Mouse (Mus musculus): ENCODE measurements around the gene Mapkap1. TPM values are rescaled to one million over a fixed set of nuclear protein-coding genes. Genes with fewer than 3 reads are reported as not detected.
A peak's percentile ranks its signal among the peaks of the same experiment; 100 is the strongest.

Mapkap1 gene
- total RNA-seq, 2 experiments from 2014 or later, result 59.6 to 62.0 TPM

GRCm38 (mm10) chr2:34566146-34566545 is 159.6 kb downstream of the Mapkap1 start:
- intact Hi-C loops (cut with DNase I), result no loop called here
- no peak for DNase-seq

- intact Hi-C loops (cut with DNase I), result no loop called here
- no peak for DNase-seq
These were observed 160.0 kb downstream of the Mapkap1 start for GRCm38 (mm10) chr2:34566601-34567000.

- peak in 1 of 2 experiments; percentile 16 for DNase-seq
These were observed 162.6 kb downstream of the Mapkap1 start for GRCm38 (mm10) chr2:34569131-34569530.

GRCm38 (mm10) chr2:34570378-34570777 is 163.8 kb downstream of the Mapkap1 start:
- intact Hi-C loops (cut with DNase I), result no loop called here
- no peak for DNase-seq

More at GRCm38 (mm10) chr2:34569131-34569530, 162.6 kb downstream of the Mapkap1 start:
- intact Hi-C loops (cut with DNase I), result no loop called here

GRCm38 (mm10) chr2:34571096-34571495 is 164.5 kb downstream of the Mapkap1 start:
- intact Hi-C loops (cut with DNase I), result no loop called here

GRCm38 (mm10) chr2:34573073-34573472 is 166.5 kb downstream of the Mapkap1 start:
- DNase-seq, result no peak
- intact Hi-C loops (cut with DNase I), result no loop called here

More at GRCm38 (mm10) chr2:34571096-34571495, 164.5 kb downstream of the Mapkap1 start:
- DNase-seq, result no peak

GRCm38 (mm10) chr2:34588546-34588945 is 182.0 kb downstream of the Mapkap1 start:
- intact Hi-C loops (cut with DNase I), result no loop called here
- DNase-seq, result no peak

- intact Hi-C loops (cut with DNase I), result no loop called here
- DNase-seq, result no peak
These were observed 185.3 kb downstream of the Mapkap1 start for GRCm38 (mm10) chr2:34591721-34592360.

- intact Hi-C loops (cut with DNase I), result no loop called here
- DNase-seq, result no peak
These were observed 185.9 kb downstream of the Mapkap1 start for GRCm38 (mm10) chr2:34592361-34592960.

GRCm38 (mm10) chr2:34594001-34594400 is 187.4 kb downstream of the Mapkap1 start:
- DNase-seq, result no peak

GRCm38 (mm10) chr2:34599606-34600255 is 193.2 kb downstream of the Mapkap1 start:
- intact Hi-C loops (cut with DNase I), result no loop called here
- DNase-seq, result no peak

More at GRCm38 (mm10) chr2:34594001-34594400, 187.4 kb downstream of the Mapkap1 start:
- intact Hi-C loops (cut with DNase I), result no loop called here

GRCm38 (mm10) chr2:34600734-34601133 is 194.2 kb downstream of the Mapkap1 start:
- DNase-seq, result no peak
- intact Hi-C loops (cut with DNase I), result no loop called here

- intact Hi-C loops (cut with DNase I), result no loop called here
- no peak for DNase-seq
These were observed 195.6 kb downstream of the Mapkap1 start for GRCm38 (mm10) chr2:34602111-34602541.

- no peak for DNase-seq
- intact Hi-C loops (cut with DNase I), result no loop called here
These were observed 196.3 kb downstream of the Mapkap1 start for GRCm38 (mm10) chr2:34602896-34603295.

- no peak for DNase-seq
- intact Hi-C loops (cut with DNase I), result no loop called here
These were observed 197.2 kb downstream of the Mapkap1 start for GRCm38 (mm10) chr2:34603653-34604214.

- intact Hi-C loops (cut with DNase I), result no loop called here
- DNase-seq, result no peak
These were observed 198.5 kb downstream of the Mapkap1 start for GRCm38 (mm10) chr2:34605040-34605439.

- intact Hi-C loops (cut with DNase I), result no loop called here
These were observed 202.3 kb downstream of the Mapkap1 start for GRCm38 (mm10) chr2:34608917-34609316.

GRCm38 (mm10) chr2:34609516-34609915 is 202.9 kb downstream of the Mapkap1 start:
- no peak for DNase-seq
- intact Hi-C loops (cut with DNase I), result no loop called here

More at GRCm38 (mm10) chr2:34608917-34609316, 202.3 kb downstream of the Mapkap1 start:
- DNase-seq, result no peak

GRCm38 (mm10) chr2:34620778-34621415 is 214.3 kb downstream of the Mapkap1 start:
- intact Hi-C loops (cut with DNase I), result no loop called here
- no peak for DNase-seq

GRCm38 (mm10) chr2:34621485-34621884 is 214.9 kb downstream of the Mapkap1 start:
- intact Hi-C loops (cut with DNase I), result no loop called here
- DNase-seq, result no peak

GRCm38 (mm10) chr2:34622518-34622917 is 215.9 kb downstream of the Mapkap1 start:
- intact Hi-C loops (cut with DNase I), result no loop called here
- DNase-seq, result peak; percentile 46 to 58

Data from gastrocnemius, postnatal 36 days (tissue).